Mouse (Mus musculus): ENCODE measurements around the gene Nap1l3.

Nap1l3 gene

GRCm38 (mm10) chrX:122396781-122397581, at the start of gene Nap1l3:
TSS of gene Nap1l3 (minus strand) at chrX:122397401.
- peak; percentile 94 for DNase-seq (ENCODE audit: low read depth, low spot score)

- DNase-seq (ENCODE audit: low read depth, low spot score) = no peak
These were observed 451 bp upstream of the Nap1l3 start for GRCm38 (mm10) chrX:122397652-122398051.

Data from telencephalon, adult 2 months (tissue).